Comparison of ENCODE assay signal across 31 mouse cellular contexts in the genomic region with DNA sequence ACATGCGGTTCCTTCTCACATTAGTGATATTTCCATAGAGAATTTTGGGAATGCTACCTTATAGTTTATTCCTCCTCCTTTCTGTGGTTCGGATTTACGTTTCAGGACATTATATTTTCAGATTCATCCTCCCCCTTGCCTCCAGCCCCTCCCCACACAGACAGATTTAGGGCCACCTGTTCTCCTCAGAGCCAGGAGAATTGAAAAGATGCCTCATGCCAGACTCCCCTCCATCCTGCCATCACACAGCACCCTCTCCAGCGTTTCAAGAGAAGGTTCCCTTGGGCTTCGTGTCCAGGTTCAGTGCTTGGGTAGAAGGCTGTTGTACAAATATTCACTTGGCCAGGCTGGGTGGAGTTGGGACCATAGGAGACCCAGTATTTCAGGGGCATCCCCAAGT. TPM values are rescaled to one million over a fixed set of nuclear protein-coding genes. Genes with fewer than 3 reads are reported as not detected.
"Had no signal": no experiment of that assay in that cellular context is flagged by ENCODE, and none has a peak within 500 bp of the region (broad histone marks: within the 10 kb centered on the region; RNA-seq: fewer than 3 reads in every experiment).

No protein-coding gene starts in this region.

- ATAC-seq: hindbrain, embryonic 16.5 days; inflammation-experienced regulatory T-cells, adult 6 months; intestine, embryonic 15.5 days; intestine, postnatal 0 days; liver, postnatal 0 days had no signal

- H3K4me2 ChIP-seq: heart, embryonic 11.5 days; heart, embryonic 13.5 days; heart, embryonic 15.5 days; hindbrain, embryonic 12.5 days; hindbrain, embryonic 14.5 days; intestine, embryonic 15.5 days; limb, embryonic 12.5 days; liver, embryonic 11.5 days; liver, embryonic 13.5 days; liver, embryonic 15.5 days had no signal

- H3K9me3 ChIP-seq: heart, embryonic 13.5 days; heart, embryonic 15.5 days; hindbrain, embryonic 10.5 days; hindbrain, embryonic 12.5 days; intestine, embryonic 15.5 days; limb, embryonic 10.5 days; limb, embryonic 12.5 days; liver, embryonic 13.5 days; liver, embryonic 15.5 days had no signal

- H3K9ac ChIP-seq: heart, embryonic 13.5 days; heart, embryonic 15.5 days; hindbrain, embryonic 12.5 days; hindbrain, embryonic 14.5 days; intestine, embryonic 15.5 days; limb, embryonic 12.5 days; liver, embryonic 13.5 days; liver, embryonic 15.5 days; liver, postnatal 0 days had no signal

- H3K4me3 ChIP-seq: gastrocnemius, adult 2 months; heart, adult 2 months; heart, embryonic 13.5 days; heart, embryonic 15.5 days; hindbrain, embryonic 10.5 days; hindbrain, embryonic 12.5 days; intestine, embryonic 15.5 days; layer of hippocampus, adult 2 months; left cerebral cortex, adult 2 months; limb, embryonic 10.5 days; limb, embryonic 12.5 days; liver, embryonic 13.5 days; liver, embryonic 15.5 days had no signal

- H3K36me3 ChIP-seq: heart, embryonic 13.5 days; heart, embryonic 15.5 days; hindbrain, embryonic 10.5 days; hindbrain, embryonic 12.5 days; intestine, embryonic 15.5 days; limb, embryonic 10.5 days; limb, embryonic 12.5 days; liver, embryonic 13.5 days; liver, embryonic 15.5 days had no signal

- H3K4me1 ChIP-seq: heart, embryonic 15.5 days; intestine, embryonic 15.5 days; liver, embryonic 13.5 days; liver, embryonic 15.5 days had no signal

- H3K27me3 ChIP-seq: hindbrain, embryonic 12.5 days had no signal

- DNase-seq: gastrocnemius, adult 2 months; gastrocnemius, postnatal 10 days; gastrocnemius, postnatal 25 days; heart, adult 2 months; heart, postnatal 4 days; kidney, adult 18-20 months; kidney, adult 8-10 months; kidney, postnatal 10 days; kidney, postnatal 25 days; kidney, postnatal 4 days; liver; liver, embryonic 13.5 days; liver, postnatal 0 days had no signal

- H3K27ac ChIP-seq: gastrocnemius, adult 2 months; heart, adult 2 months; heart, embryonic 13.5 days; heart, embryonic 15.5 days; hindbrain, embryonic 10.5 days; hindbrain, embryonic 12.5 days; hindbrain, embryonic 14.5 days; intestine, embryonic 15.5 days; layer of hippocampus, adult 2 months; left cerebral cortex, adult 2 months; limb, embryonic 10.5 days; limb, embryonic 12.5 days; liver, embryonic 13.5 days; liver, embryonic 15.5 days had no signal

RNA-seq across cellular contexts. Expression of gene Pou3f3, which starts 25.8 kb away (rescaled TPM):
- total RNA-seq: gastrocnemius, adult 2 months; gastrocnemius, postnatal 25 days; granulocyte monocyte progenitor cell, adult 5-6 weeks; heart, adult 2 months had no signal
- polyA plus RNA-seq: heart, adult 2 months; heart, postnatal 0 days; inflammation-experienced regulatory T-cells, adult 6 months; limb, embryonic 10.5 days; liver, postnatal 0 days had no signal
